Mouse (Mus musculus) urinary bladder, postnatal 36 days (tissue): ENCODE results near the gene Tlx3.
A peak's percentile ranks its signal among the peaks of the same experiment; 100 is the strongest.

Source experiments
- DNase-seq, 2 experiments: peaks; one replicate each; pipeline ENCODE4 v3.0.0; 2022; ENCODE audit warnings: low spot score in 2 of 2, mixed read lengths in 1 of 2

The Tlx3 gene

GRCm38 (mm10) chr11:33203383-33204328, at the start of gene Tlx3:
Gene Tlx3 (minus strand): TSS chr11:33203589.
- DNase-seq, result peak in 1 of 2 experiments; percentile 28

- DNase-seq, result no peak
Measured at GRCm38 (mm10) chr11:33240295-33240694, 36.9 kb upstream of the Tlx3 start.

- DNase-seq, result no peak
Measured at GRCm38 (mm10) chr11:33234134-33234533, 30.7 kb upstream of the Tlx3 start.

GRCm38 (mm10) chr11:33232056-33232455, 28.7 kb upstream of the Tlx3 start:
- no peak for DNase-seq

GRCm38 (mm10) chr11:33228186-33228585, 24.8 kb upstream of the Tlx3 start:
- DNase-seq, result no peak

GRCm38 (mm10) chr11:33226516-33226915, 23.1 kb upstream of the Tlx3 start:
- no peak for DNase-seq

GRCm38 (mm10) chr11:33221566-33222365, 18.4 kb upstream of the Tlx3 start:
- no peak for DNase-seq

GRCm38 (mm10) chr11:33220763-33221162, 17.4 kb upstream of the Tlx3 start:
- no peak for DNase-seq

GRCm38 (mm10) chr11:33217384-33218079, 14.1 kb upstream of the Tlx3 start:
- DNase-seq, result no peak

GRCm38 (mm10) chr11:33207411-33207810, 4.0 kb upstream of the Tlx3 start:
- no peak for DNase-seq

- no peak for DNase-seq
Measured at GRCm38 (mm10) chr11:33204966-33205365, 1.6 kb upstream of the Tlx3 start.

GRCm38 (mm10) chr11:33204329-33204705, 928 bp upstream of the Tlx3 start:
- DNase-seq, result no peak

GRCm38 (mm10) chr11:33202972-33203371, 417 bp downstream of the Tlx3 start:
- DNase-seq, result no peak

- DNase-seq, result no peak
Measured at GRCm38 (mm10) chr11:33202296-33202695, 1.1 kb downstream of the Tlx3 start.

- DNase-seq, result no peak
Measured at GRCm38 (mm10) chr11:33201626-33202010, 1.8 kb downstream of the Tlx3 start.

GRCm38 (mm10) chr11:33200764-33201625, 2.4 kb downstream of the Tlx3 start:
- DNase-seq, result peak in 1 of 2 experiments; percentile 13

GRCm38 (mm10) chr11:33199906-33200763, 3.3 kb downstream of the Tlx3 start:
- DNase-seq, result no peak

- no peak for DNase-seq
Measured at GRCm38 (mm10) chr11:33199117-33199514, 4.3 kb downstream of the Tlx3 start.

GRCm38 (mm10) chr11:33198351-33199116, 4.9 kb downstream of the Tlx3 start:
- DNase-seq, result no peak
